Mouse (Mus musculus) forebrain, embryonic 10.5 days (tissue): ENCODE results near the gene Dync1i1. TPM values are rescaled to one million over a fixed set of nuclear protein-coding genes. Genes with fewer than 3 reads are reported as not detected.

Experiments
- DNase-seq: peaks from one replicate; pipeline ENCODE4 v3.0.0-alpha.2; 2017; ENCODE audit warnings: low spot score; ENCODE audit errors: extremely low spot score
- H3K27ac ChIP-seq: fragments of 300-500 bp; sonication (generic); 2 replicates; pipeline ENCODE4 v1.5.1; 2016; ENCODE audit warnings: mild to moderate bottlenecking
- H3K27me3 ChIP-seq: fragments of 300-500 bp; sonication (generic); 2 replicates; pipeline ENCODE4 v1.6.1; 2016; ENCODE audit warnings: mild to moderate bottlenecking; ENCODE audit not compliant: poor library complexity, severe bottlenecking
- H3K36me3 ChIP-seq: fragments of 300-500 bp; sonication (generic); replicated peaks from 2 replicates; pipeline ENCODE4 v1.6.1; 2016; ENCODE audit warnings: mild to moderate bottlenecking, moderate library complexity
- H3K4me1 ChIP-seq: fragments of 300-500 bp; sonication (generic); 2 replicates; pipeline ENCODE4 v1.6.1; 2016
- H3K4me3 ChIP-seq: fragments of 300-500 bp; sonication (generic); 2 replicates; pipeline ENCODE4 v1.5.1; 2016; ENCODE audit warnings: mild to moderate bottlenecking, moderate library complexity
- H3K9me3 ChIP-seq: fragments of 300-500 bp; sonication (generic); 2 replicates; pipeline ENCODE4 v1.6.1; 2016; ENCODE audit warnings: mild to moderate bottlenecking, moderate library complexity
- WGBS: fragments of 180-500 bp; shearing (Covaris S2); methylation state at CpG from one replicate; pipeline ENCODE4 v1.1.7; 2016; 5-methylcytosine and 5-hydroxymethylcytosine counted together
- polyA plus RNA-seq: library from polyadenylated mRNA; unstranded; fragments of >200 nt; fragmentation: Nextera tagmentation; extraction: Ambion mirVana; gene quantifications from 2 replicates; pipeline ENCODE4 v1.2.1, GENCODE M21; 2016

Gene Dync1i1
- polyA plus RNA-seq, 1 experiment from 2014 or later, result 1.1 TPM

DNA sequence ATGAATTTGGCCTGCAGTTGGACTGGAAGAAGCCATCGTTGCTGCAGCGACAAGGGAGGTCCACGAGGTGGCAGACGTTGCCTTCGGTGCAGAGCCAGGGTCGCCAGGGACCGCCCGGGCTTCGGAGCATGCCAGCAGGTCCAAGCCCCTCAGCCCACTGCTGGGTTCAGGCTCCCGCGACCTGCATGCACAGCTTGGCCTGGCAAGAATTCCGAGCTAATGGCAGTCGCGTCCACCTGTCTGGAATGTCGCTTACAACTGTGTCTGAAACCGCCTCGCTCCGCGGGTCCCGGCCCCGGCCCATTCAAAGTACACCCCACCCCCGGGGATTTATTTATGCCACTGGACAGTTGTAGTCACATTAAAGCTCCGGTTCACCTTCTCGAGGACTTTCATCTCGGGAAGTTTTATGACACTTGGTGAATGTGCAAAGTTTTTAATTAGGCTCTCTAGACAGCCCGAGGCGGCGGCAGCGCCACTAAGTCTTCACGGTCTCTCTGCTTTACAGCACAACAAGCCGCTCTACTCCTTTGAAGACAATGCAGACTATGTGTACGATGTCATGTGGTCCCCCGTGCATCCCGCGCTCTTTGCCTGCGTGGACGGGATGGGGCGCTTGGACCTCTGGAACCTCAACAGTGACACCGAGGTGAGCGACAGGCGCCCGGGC is 280.5 kb downstream of the Dync1i1 start:
- DNase-seq, result peak; percentile 88
- Histone ChIP-seq H3K27me3 (peaks cover 14% of the 10 kb centered on the region), H3K4me1 (peaks cover 20% of the 10 kb centered on the region), H3K4me3 (peak overlapping the region; percentile 61), H3K36me3 (no peaks in the 10 kb centered on the region), H3K9me3 (no peaks in the 10 kb centered on the region), H3K27ac (peak overlapping the region; percentile 80)
- WGBS, result 2% methylated on average over 42 of the region's 42 CpGs

DNA sequence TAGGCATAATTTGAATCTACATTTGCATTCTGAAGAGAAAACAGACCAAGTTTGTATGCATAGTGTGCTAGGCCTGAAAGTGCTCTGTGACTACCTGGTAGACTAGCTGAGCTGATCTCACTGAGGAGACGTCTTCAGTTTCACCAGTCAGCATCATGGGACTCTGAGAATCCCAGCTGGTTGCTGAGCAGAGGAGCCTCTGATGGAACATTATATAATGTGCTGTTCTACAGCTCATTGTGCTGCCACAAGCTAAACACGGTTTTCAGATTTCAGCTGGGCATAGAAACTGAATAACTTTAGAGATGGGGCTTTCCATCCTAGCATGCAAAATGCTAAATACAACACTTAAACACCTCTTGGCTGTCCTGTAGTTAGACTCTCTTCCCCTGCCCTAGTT is 285.9 kb downstream of the Dync1i1 start:
- H3K36me3 ChIP-seq, result no peaks in the 10 kb centered on the region
- DNase-seq, result no peak
- H3K27ac ChIP-seq, result no peak overlapping the region
- WGBS, result 74% methylated on average over 2 of the region's 2 CpGs
- peaks cover 13% of the 10 kb centered on the region for H3K4me1 ChIP-seq
- peaks cover 11% of the 10 kb centered on the region for H3K27me3 ChIP-seq
- H3K9me3 ChIP-seq, result no peaks in the 10 kb centered on the region
- no peak overlapping the region for H3K4me3 ChIP-seq

DNA sequence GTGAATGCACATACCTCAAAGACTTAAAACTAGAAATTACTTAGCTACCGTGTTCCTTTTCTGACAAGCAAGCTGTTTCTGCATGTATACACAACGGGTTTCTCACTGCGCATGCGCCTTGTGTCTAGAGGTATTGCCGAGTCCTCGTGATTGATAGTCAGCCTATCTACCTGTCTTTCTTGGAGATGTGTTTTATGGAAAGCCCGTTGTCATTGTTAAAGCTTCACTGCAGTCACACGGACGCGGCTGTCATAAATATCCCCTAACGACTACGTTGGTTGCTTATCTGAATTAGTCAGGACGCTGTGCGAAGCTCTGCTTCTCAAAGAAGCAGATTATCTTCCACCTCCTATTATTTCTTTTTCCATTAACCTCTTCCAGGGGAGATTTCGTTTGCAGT is 290.2 kb downstream of the Dync1i1 start:
- no peaks in the 10 kb centered on the region for H3K9me3 ChIP-seq
- 74% methylated on average over 15 of the region's 15 CpGs for WGBS
- no peaks in the 10 kb centered on the region for H3K27me3 ChIP-seq
- DNase-seq, result no peak
- peaks cover 8% of the 10 kb centered on the region; the same call in 1 of the 2 replicates for H3K4me1 ChIP-seq
- no peak overlapping the region for H3K27ac ChIP-seq
- H3K4me3 ChIP-seq, result no peak overlapping the region
- no peaks in the 10 kb centered on the region for H3K36me3 ChIP-seq

DNA sequence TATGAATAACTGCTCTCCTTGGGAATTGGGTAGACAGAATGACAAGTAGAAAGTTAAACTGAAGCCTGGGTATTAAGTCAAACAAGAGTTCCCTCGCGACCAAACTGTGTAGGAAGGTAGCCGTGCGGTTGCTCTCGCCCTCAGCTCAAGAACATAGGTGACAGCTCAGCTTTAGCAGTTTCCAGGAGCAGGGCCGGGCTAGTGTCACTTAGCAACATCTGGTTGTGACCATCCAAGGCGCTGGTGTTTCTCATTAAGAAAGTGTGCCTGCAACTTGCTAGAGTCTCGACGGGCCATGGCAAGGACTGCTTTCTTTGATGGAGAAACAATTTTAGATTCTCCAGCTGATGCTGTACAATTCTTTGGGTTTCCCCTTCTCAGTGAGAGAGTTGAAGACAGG is 291.5 kb downstream of the Dync1i1 start:
- peaks cover 8% of the 10 kb centered on the region; the same call in 1 of the 2 replicates for H3K4me1 ChIP-seq
- H3K4me3 ChIP-seq, result no peak overlapping the region
- no peak for DNase-seq
- no peak overlapping the region for H3K27ac ChIP-seq
- 62% methylated on average over 9 of the region's 9 CpGs for WGBS
- H3K36me3 ChIP-seq, result no peaks in the 10 kb centered on the region
- H3K9me3 ChIP-seq, result no peaks in the 10 kb centered on the region
- H3K27me3 ChIP-seq, result no peaks in the 10 kb centered on the region

DNA sequence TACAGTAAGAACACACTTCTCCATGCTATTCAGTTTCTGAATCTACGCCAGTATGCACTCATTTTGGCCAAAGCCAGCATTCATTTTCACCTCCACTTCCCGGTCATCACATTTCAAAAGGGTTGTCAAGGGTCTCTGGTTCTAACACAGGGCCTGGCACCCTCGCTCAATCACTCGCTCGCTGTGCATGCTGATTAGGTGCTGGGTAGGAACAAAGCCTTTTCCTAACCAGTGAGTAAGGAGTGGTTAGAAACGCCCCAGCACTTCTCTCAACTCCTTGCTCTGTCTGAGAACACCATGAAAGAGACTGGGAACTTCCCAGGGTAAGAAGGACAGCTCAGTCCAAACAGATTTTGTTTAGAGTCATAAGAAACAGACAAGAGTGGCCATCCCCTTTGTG is 298.5 kb downstream of the Dync1i1 start:
- Histone ChIP-seq H3K9me3 (no peaks in the 10 kb centered on the region), H3K27me3 (no peaks in the 10 kb centered on the region; the same call in 1 of the 2 replicates), H3K36me3 (no peaks in the 10 kb centered on the region), H3K4me3 (no peak overlapping the region), H3K4me1 (0 out of 2 replicates have a peak, but pooled peaks cover 5% of the 10 kb centered on the region), H3K27ac (no peak overlapping the region)
- 42% methylated on average over 6 of the region's 6 CpGs for WGBS
- no peak for DNase-seq

DNA sequence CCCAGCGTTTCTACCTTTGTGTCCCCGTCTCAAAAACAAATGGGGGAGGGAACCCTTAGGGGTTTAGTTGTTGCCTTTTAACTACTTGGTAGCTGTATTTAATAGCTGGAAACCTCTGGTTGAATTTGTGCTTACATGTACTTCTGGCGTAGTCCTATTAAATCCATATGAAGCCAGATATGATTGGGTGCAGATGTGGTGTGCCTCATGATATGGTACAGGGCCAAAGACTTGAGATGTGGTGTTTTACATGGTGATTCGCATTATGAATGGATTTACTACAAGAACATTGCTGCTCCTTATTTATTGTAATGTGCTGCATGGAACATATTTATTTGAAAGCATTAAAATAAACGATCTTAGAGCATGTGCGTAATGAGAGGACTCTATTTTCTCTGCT is 302.2 kb downstream of the Dync1i1 start:
- 92% methylated on average over 6 of the region's 6 CpGs for WGBS
- Histone ChIP-seq H3K9me3 (no peaks in the 10 kb centered on the region), H3K27ac (no peak overlapping the region), H3K4me3 (no peak overlapping the region), H3K27me3 (no peaks in the 10 kb centered on the region; the same call in 1 of the 2 replicates), H3K36me3 (no peaks in the 10 kb centered on the region), H3K4me1 (0 out of 2 replicates have a peak, but pooled peaks cover 5% of the 10 kb centered on the region)
- no peak for DNase-seq

DNA sequence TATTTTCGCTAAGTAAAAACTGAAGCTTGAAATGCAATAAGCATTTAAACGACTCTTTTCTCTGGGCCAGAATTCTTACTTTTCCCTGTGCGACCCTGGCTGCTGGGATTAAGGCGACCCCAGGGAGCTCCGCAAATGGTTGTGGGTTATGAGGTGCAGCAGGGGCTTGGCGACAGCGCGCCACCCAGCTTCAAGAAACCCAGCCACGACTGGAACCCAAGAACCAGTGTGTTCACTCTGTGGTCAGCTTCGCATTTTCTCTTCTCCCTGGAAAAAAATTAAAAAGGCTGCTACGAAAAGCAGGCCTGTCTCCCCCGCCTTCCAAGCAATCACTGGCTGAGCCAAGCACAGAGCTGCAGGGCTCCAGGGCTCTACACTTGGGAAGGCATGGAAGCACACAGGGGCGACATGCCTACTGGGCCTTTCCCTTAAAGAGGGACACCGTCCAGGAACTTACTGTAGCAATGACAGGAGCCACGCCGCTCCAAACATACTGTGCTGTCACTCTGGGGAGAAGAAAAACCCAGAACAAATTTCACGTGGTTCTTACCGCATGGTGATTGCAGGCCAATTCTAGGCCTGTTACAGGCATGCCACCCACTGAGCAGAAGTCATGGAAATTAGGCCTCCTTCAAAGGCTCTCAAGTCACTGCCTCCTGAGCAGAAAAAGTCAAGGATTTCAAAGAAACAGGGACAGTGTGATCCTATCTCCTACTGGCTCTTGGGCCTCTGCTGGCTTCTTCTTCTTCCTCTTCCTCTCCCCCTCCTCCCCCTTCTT is 313.5 kb downstream of the Dync1i1 start:
- H3K27ac ChIP-seq, result 0 out of 2 replicates have a peak overlapping the region, but pooled peaks have one; percentile 44

DNA sequence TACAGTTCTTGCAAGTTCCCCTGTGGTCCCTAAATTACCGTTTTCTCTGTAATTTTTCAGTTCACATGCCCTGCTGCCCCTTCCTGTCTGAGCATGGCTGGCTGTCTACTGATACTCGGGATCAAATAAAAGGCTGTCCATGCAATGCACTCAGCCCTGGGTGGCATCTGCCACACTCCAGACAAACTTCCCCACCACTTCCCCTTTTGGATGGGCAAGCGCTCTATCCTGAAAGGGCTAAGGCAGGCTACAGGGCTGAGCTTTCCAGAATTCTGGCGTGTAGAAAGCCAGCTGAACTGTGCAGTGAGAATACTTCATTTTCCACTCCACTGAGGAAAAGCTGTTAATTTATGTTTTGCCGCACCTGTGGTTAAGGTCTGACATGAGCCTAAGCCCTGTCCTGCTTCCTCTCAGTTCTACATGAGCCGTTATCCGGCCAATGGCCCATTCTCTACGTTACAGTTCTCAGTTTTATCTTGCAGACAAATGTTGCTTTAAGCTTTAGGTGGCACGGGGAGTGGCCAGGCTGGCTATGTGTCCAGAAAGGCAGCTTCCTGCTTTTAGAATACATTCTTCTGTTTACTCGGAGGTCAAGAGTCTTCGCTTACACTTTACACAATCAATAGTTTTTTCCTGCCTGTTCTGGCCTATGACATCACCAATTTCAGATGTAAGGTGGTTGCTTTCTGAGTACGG is 321.4 kb downstream of the Dync1i1 start:
- peaks cover 13% of the 10 kb centered on the region; the same call in 1 of the 2 replicates for H3K36me3 ChIP-seq
- no peak overlapping the region for H3K4me3 ChIP-seq
- no peaks in the 10 kb centered on the region for H3K9me3 ChIP-seq
- no peaks in the 10 kb centered on the region for H3K27me3 ChIP-seq
- 83% methylated on average over 12 of the region's 12 CpGs for WGBS
- H3K4me1 ChIP-seq, result peaks cover 9% of the 10 kb centered on the region
- DNase-seq, result no peak
- no peak overlapping the region for H3K27ac ChIP-seq

More for the DNA sequence above, 313.5 kb downstream of the Dync1i1 start:
- H3K9me3 ChIP-seq, result no peaks in the 10 kb centered on the region
- no peak overlapping the region for H3K4me3 ChIP-seq
- no peaks in the 10 kb centered on the region; the same call in 1 of the 2 replicates for H3K36me3 ChIP-seq
- no peaks in the 10 kb centered on the region for H3K27me3 ChIP-seq
- no peak for DNase-seq
- H3K4me1 ChIP-seq, result peaks cover 21% of the 10 kb centered on the region
- 33% methylated on average over 18 of the region's 18 CpGs for WGBS

DNA sequence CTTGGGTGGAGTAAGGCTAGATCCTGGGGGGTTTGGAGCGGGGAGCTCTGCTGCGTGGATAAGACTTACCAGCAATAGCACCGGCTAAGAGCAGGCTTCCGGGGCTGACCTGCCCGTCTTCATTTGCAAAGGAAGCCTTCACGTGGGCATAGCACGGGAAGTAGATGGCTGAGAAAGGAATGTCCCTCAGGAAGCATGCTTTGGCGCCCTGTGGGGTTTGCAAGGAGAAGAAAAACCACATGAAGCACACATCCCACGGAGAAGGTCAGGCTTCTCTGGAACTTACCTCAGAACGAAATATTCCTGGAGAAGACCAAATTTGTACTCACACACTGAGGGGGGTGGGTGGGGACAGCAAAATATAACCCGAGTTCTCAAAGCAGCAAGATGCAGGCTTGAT is 327.3 kb downstream of the Dync1i1 start:
- WGBS, result 75% methylated on average over 11 of the region's 11 CpGs
- H3K4me3 ChIP-seq, result no peak overlapping the region
- DNase-seq, result no peak
- H3K9me3 ChIP-seq, result no peaks in the 10 kb centered on the region
- H3K4me1 ChIP-seq, result peaks cover 22% of the 10 kb centered on the region
- H3K27me3 ChIP-seq, result no peaks in the 10 kb centered on the region
- H3K27ac ChIP-seq, result no peak overlapping the region
- peaks cover 16% of the 10 kb centered on the region; the same call in 1 of the 2 replicates for H3K36me3 ChIP-seq

DNA sequence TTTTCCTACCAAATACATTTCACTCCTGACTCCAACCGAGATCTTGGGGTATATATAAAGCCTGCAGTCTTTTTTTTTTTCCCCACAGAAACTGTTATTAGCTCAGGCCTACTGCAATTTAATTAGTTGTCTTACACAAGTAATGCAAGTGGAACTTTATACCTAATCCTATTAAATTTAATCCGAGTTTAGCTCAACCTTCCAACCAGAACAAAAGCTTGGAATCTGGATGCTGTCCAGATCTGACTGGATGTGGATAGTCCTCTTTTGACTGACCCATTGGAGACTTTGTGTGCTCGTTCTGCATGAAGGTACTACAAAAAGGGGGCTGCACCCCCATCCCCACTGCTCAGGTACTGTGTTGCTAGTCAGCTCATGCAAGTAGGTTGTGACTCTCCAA is 328.5 kb downstream of the Dync1i1 start:
- no peak for DNase-seq
- no peak overlapping the region for H3K4me3 ChIP-seq
- H3K4me1 ChIP-seq, result peaks cover 32% of the 10 kb centered on the region
- no peaks in the 10 kb centered on the region for H3K9me3 ChIP-seq
- WGBS, result 35% methylated on average over 3 of the region's 3 CpGs
- no peak overlapping the region for H3K27ac ChIP-seq
- H3K27me3 ChIP-seq, result no peaks in the 10 kb centered on the region
- H3K36me3 ChIP-seq, result peaks cover 14% of the 10 kb centered on the region; the same call in 1 of the 2 replicates

DNA sequence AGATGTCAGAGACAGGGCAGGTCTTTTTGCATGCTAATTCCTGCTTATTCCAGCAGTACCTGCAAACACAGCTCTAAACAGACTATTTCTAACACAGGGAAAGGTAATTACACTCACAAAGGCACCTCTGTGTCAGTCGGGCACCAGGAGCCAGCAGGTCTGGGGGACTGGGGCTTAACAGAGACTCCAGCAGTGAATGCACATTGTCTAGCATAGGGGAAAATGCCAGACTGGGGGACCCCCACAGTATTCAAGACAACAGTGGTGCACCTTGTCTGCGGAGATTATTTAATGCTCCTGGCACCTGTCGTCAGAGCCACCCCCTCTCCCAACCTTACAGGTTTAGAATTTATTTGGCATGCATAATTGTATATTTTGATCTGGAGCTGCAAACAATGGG is 333.1 kb downstream of the Dync1i1 start:
- no peaks in the 10 kb centered on the region for H3K9me3 ChIP-seq
- no peak overlapping the region for H3K4me3 ChIP-seq
- H3K27me3 ChIP-seq, result no peaks in the 10 kb centered on the region
- H3K4me1 ChIP-seq, result peaks cover 42% of the 10 kb centered on the region
- 5% methylated on average over 3 of the region's 3 CpGs for WGBS
- no peak for DNase-seq
- peak overlapping the region; percentile 56; the same call in 1 of the 2 replicates for H3K27ac ChIP-seq
- 0 out of 2 replicates have a peak, but pooled peaks cover 2% of the 10 kb centered on the region for H3K36me3 ChIP-seq

DNA sequence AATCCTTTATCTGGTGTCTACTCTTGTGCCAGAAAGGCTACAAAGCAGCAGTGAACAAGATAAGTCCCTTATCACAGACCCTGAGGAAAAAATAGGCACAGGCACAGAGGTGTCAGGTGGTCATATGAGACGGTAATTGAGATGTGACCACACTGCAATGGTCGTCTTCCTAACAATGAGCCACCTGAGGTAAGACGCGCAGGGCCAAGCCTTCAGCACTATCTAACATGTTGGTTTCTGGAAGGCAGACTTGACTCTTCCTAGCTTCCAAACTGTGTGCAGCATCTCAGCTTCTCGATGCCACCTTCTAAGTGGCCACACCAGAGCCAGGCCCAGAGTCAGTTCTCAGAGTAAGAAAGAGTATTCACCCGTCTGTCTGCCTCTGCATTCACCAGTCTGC is 341.8 kb downstream of the Dync1i1 start:
- Histone ChIP-seq H3K4me1 (peaks cover 14% of the 10 kb centered on the region), H3K9me3 (no peaks in the 10 kb centered on the region), H3K27ac (no peak overlapping the region), H3K27me3 (no peaks in the 10 kb centered on the region), H3K4me3 (no peak overlapping the region), H3K36me3 (0 out of 2 replicates have a peak, but pooled peaks cover 4% of the 10 kb centered on the region)
- 92% methylated on average over 6 of the region's 6 CpGs for WGBS
- DNase-seq, result no peak
